Mouse (Mus musculus) ES-CJ7 (cell line): ENCODE results near the gene St3gal6.
"Not testable (repeated sequence)": the region's sequence is repeated elsewhere in the genome, so short reads cannot be mapped to it uniquely, and the experiment has no call there.

Source experiments
- DNase-seq: peaks from one replicate; pipeline ENCODE4 v3.0.0; 2011; ENCODE audit warnings: low read depth, low spot score

St3gal6 gene

GRCm38 (mm10) chr16:58479898-58480448, 44.1 kb downstream of the St3gal6 start:
- no peak for DNase-seq

- no peak for DNase-seq
These were observed 47.7 kb downstream of the St3gal6 start for GRCm38 (mm10) chr16:58476363-58476762.

GRCm38 (mm10) chr16:58475544-58476154, 48.4 kb downstream of the St3gal6 start:
- no peak for DNase-seq

- no peak for DNase-seq
These were observed 49.2 kb downstream of the St3gal6 start for GRCm38 (mm10) chr16:58474875-58475274.

- no peak for DNase-seq
These were observed 53.2 kb downstream of the St3gal6 start for GRCm38 (mm10) chr16:58470841-58471240.

GRCm38 (mm10) chr16:58470061-58470460, 54.0 kb downstream of the St3gal6 start:
- no peak for DNase-seq

GRCm38 (mm10) chr16:58465412-58465811, 58.6 kb downstream of the St3gal6 start:
- no peak for DNase-seq

- no peak for DNase-seq
These were observed 60.0 kb downstream of the St3gal6 start for GRCm38 (mm10) chr16:58464051-58464450.

- no peak for DNase-seq
These were observed 61.5 kb downstream of the St3gal6 start for GRCm38 (mm10) chr16:58462519-58462918.

- DNase-seq, result no peak
These were observed 62.1 kb downstream of the St3gal6 start for GRCm38 (mm10) chr16:58461856-58462518.

GRCm38 (mm10) chr16:58460386-58460785, 63.7 kb downstream of the St3gal6 start:
- DNase-seq, result no peak

GRCm38 (mm10) chr16:58459966-58460365, 64.1 kb downstream of the St3gal6 start:
- not testable (repeated sequence) for DNase-seq

- no peak for DNase-seq
These were observed 67.1 kb downstream of the St3gal6 start for GRCm38 (mm10) chr16:58456991-58457390.

- no peak for DNase-seq
These were observed 67.6 kb downstream of the St3gal6 start for GRCm38 (mm10) chr16:58456445-58456844.

GRCm38 (mm10) chr16:58455118-58455517, 68.9 kb downstream of the St3gal6 start:
- DNase-seq, result no peak

GRCm38 (mm10) chr16:58454617-58455016, 69.4 kb downstream of the St3gal6 start:
- DNase-seq, result peak; percentile 44

- no peak for DNase-seq
These were observed 70.2 kb downstream of the St3gal6 start for GRCm38 (mm10) chr16:58453820-58454219.

GRCm38 (mm10) chr16:58453138-58453537, 70.9 kb downstream of the St3gal6 start:
- no peak for DNase-seq

- no peak for DNase-seq
These were observed 72.4 kb downstream of the St3gal6 start for GRCm38 (mm10) chr16:58451647-58452046.

- no peak for DNase-seq
These were observed 73.4 kb downstream of the St3gal6 start for GRCm38 (mm10) chr16:58450648-58451047.

- DNase-seq, result no peak
These were observed 75.0 kb downstream of the St3gal6 start for GRCm38 (mm10) chr16:58449073-58449472.

- no peak for DNase-seq
These were observed 77.5 kb downstream of the St3gal6 start for GRCm38 (mm10) chr16:58446281-58447259.
